Mouse (Mus musculus) MEL (cell line): ENCODE measurements at regions not wholly inside any gene's neighbourhood (a gene's known extent, or its start where the extent isn't known, plus 50 kb on each side); places are given as distances from the start of the nearest gene placed in this dataset.

Source experiments
- DNase-seq: peaks from one replicate; pipeline ENCODE4 v3.0.0; 2011; ENCODE audit warnings: low read depth, low spot score
- H3K27ac ChIP-seq: 2 replicates; pipeline ENCODE4 v1.5.1; 2012; ENCODE audit warnings: low read depth, mild to moderate bottlenecking, control low read depth, low read length, moderate library complexity; ENCODE audit not compliant: control insufficient read depth
- H3K27me3 ChIP-seq, 2 experiments: fragments of 150-350 bp in 1 of 2; sonication (generic) in 1 of 2; 2 replicates each; pipeline ENCODE4 v1.6.1; 2012; ENCODE audit warnings: low read length in 2 of 2, mild to moderate bottlenecking in 2 of 2, improper control_type of control experiment in 1 of 2, moderate library complexity in 1 of 2; ENCODE audit not compliant: insufficient read depth in 2 of 2, control insufficient read depth in 1 of 2
- H3K36me3 ChIP-seq, 2 experiments: 2 replicates each; pipeline ENCODE4 v1.6.1; 2012 to 2014; ENCODE audit warnings: low read length in 2 of 2, improper control_type of control experiment in 1 of 2, inconsistent platforms in 1 of 2, mild to moderate bottlenecking in 1 of 2; ENCODE audit not compliant: insufficient read depth in 2 of 2, control insufficient read depth in 1 of 2
- H3K4me1 ChIP-seq, 2 experiments: fragments of 150-350 bp in 1 of 2; sonication (generic) in 1 of 2; 2 replicates each; pipeline ENCODE4 v1.6.1; 2012; ENCODE audit warnings: low read length in 2 of 2, improper control_type of control experiment in 1 of 2, mild to moderate bottlenecking in 1 of 2; ENCODE audit not compliant: insufficient read depth in 2 of 2, control insufficient read depth in 1 of 2
- H3K4me3 ChIP-seq, 2 experiments: fragments of 150-350 bp in 1 of 2; sonication (generic) in 1 of 2; 2 replicates each; pipeline ENCODE4 v1.5.1; 2012; ENCODE audit warnings: low read depth in 2 of 2, low read length in 2 of 2, mild to moderate bottlenecking in 2 of 2, moderate library complexity in 2 of 2, control low read depth in 1 of 2, improper control_type of control experiment in 1 of 2; ENCODE audit not compliant: control insufficient read depth in 1 of 2, insufficient read depth in 1 of 2
- H3K79me2 ChIP-seq: 2 replicates; pipeline ENCODE4 v1.6.1; 2012; ENCODE audit warnings: mild to moderate bottlenecking, low read length, moderate library complexity; ENCODE audit not compliant: control insufficient read depth, poor library complexity, insufficient read depth
- H3K9ac ChIP-seq: 2 replicates; pipeline ENCODE4 v1.6.1; 2012; ENCODE audit warnings: low read depth, mild to moderate bottlenecking, control low read depth, low read length, moderate library complexity; ENCODE audit not compliant: control insufficient read depth, poor library complexity, severe bottlenecking
- H3K9me3 ChIP-seq: fragments of 150-350 bp; sonication (generic); replicated peaks from 2 replicates; pipeline ENCODE4 v1.6.1; 2012; ENCODE audit warnings: mild to moderate bottlenecking, low read length, improper control_type of control experiment, moderate library complexity; ENCODE audit not compliant: insufficient read depth
- CHD1 ChIP-seq: IDR thresholded peaks from 2 replicates; pipeline ENCODE4 v1.6.1; 2012; ENCODE audit warnings: low read depth, mild to moderate bottlenecking, inconsistent platforms, low read length, improper control_type of control experiment
- CHD2 ChIP-seq: IDR thresholded peaks from 2 replicates; pipeline ENCODE4 v1.6.1; 2011; ENCODE audit warnings: low read length, improper control_type of control experiment
- ELF1 ChIP-seq: IDR thresholded peaks from 2 replicates; pipeline ENCODE4 v1.6.1; 2014; ENCODE audit warnings: low read depth, mild to moderate bottlenecking, inconsistent platforms, low read length, improper control_type of control experiment, moderate library complexity
- EP300 ChIP-seq, 2 experiments: IDR thresholded peaks; 2 replicates each; pipeline ENCODE4 v1.6.1; 2011; ENCODE audit warnings: improper control_type of control experiment in 2 of 2, low read length in 2 of 2, low read depth in 1 of 2, mild to moderate bottlenecking in 1 of 2
- ETS1 ChIP-seq: IDR thresholded peaks from 2 replicates; pipeline ENCODE4 v1.6.1; 2012; ENCODE audit warnings: low read depth, mild to moderate bottlenecking, inconsistent platforms, low read length, improper control_type of control experiment, moderate library complexity
- MAFK ChIP-seq: IDR thresholded peaks from 2 replicates; pipeline ENCODE4 v1.6.1; 2011; ENCODE audit warnings: low read depth, mild to moderate bottlenecking, low read length, improper control_type of control experiment, borderline replicate concordance
- MAX ChIP-seq: IDR thresholded peaks from 2 replicates; pipeline ENCODE4 v1.6.1; 2011; ENCODE audit warnings: low read length, improper control_type of control experiment
- MEF2A ChIP-seq: IDR thresholded peaks from 2 replicates; pipeline ENCODE4 v1.6.1; 2014; ENCODE audit warnings: low read depth, mild to moderate bottlenecking, inconsistent platforms, low read length, improper control_type of control experiment; ENCODE audit not compliant: poor library complexity, insufficient replicate concordance, severe bottlenecking; ENCODE audit errors: extremely low read depth
- MXI1 ChIP-seq: IDR thresholded peaks from 2 replicates; pipeline ENCODE4 v1.6.1; 2011; ENCODE audit warnings: mild to moderate bottlenecking, low read depth, low read length, improper control_type of control experiment
- MYC ChIP-seq: IDR thresholded peaks from 2 replicates; pipeline ENCODE4 v1.6.1; 2011; ENCODE audit warnings: low read depth, mild to moderate bottlenecking, low read length, improper control_type of control experiment, moderate library complexity
- NELFE ChIP-seq: IDR thresholded peaks from 2 replicates; pipeline ENCODE4 v1.6.1; 2011; ENCODE audit warnings: low read depth, low read length, improper control_type of control experiment
- POLR2A ChIP-seq, 2 experiments: IDR thresholded peaks; 2 replicates each; pipeline ENCODE4 v1.6.1; 2011 to 2012; ENCODE audit warnings: low read length in 2 of 2, mild to moderate bottlenecking in 2 of 2, control low read depth in 1 of 2, improper control_type of control experiment in 1 of 2, low read depth in 1 of 2, moderate library complexity in 1 of 2; ENCODE audit not compliant: control insufficient read depth in 1 of 2, insufficient read depth in 1 of 2, poor library complexity in 1 of 2
- POLR2AphosphoS2 ChIP-seq: IDR thresholded peaks from 2 replicates; pipeline ENCODE4 v1.6.1; 2011; ENCODE audit warnings: low read length, improper control_type of control experiment
- RAD21 ChIP-seq: IDR thresholded peaks from 2 replicates; pipeline ENCODE4 v1.6.1; 2011; ENCODE audit warnings: mild to moderate bottlenecking, low read depth, low read length, improper control_type of control experiment
- RCOR1 ChIP-seq: IDR thresholded peaks from 2 replicates; pipeline ENCODE4 v1.6.1; 2012; ENCODE audit warnings: low read depth, mild to moderate bottlenecking, inconsistent platforms, low read length, improper control_type of control experiment
- SIN3A ChIP-seq: IDR thresholded peaks from 2 replicates; pipeline ENCODE4 v1.6.1; 2012; ENCODE audit warnings: low read length, improper control_type of control experiment, inconsistent platforms
- SMC3 ChIP-seq: IDR thresholded peaks from 2 replicates; pipeline ENCODE4 v1.6.1; 2011; ENCODE audit warnings: low read depth, low read length, improper control_type of control experiment
- TAL1 ChIP-seq: IDR thresholded peaks from 2 replicates; pipeline ENCODE4 v1.6.1; 2012; ENCODE audit warnings: mild to moderate bottlenecking, inconsistent platforms, low read length, moderate library complexity, mixed read lengths
- TBP ChIP-seq: IDR thresholded peaks from 2 replicates; pipeline ENCODE4 v1.8.0; 2011; ENCODE audit warnings: low read depth, low read length, improper control_type of control experiment
- TCF12 ChIP-seq: IDR thresholded peaks from 2 replicates; pipeline ENCODE4 v1.6.1; 2014; ENCODE audit warnings: low read depth, mild to moderate bottlenecking, inconsistent platforms, low read length, improper control_type of control experiment, moderate library complexity
- UBTF ChIP-seq: IDR thresholded peaks from 2 replicates; pipeline ENCODE4 v1.6.1; 2012; ENCODE audit warnings: low read depth, mild to moderate bottlenecking, inconsistent platforms, low read length, improper control_type of control experiment, moderate library complexity, borderline replicate concordance; ENCODE audit not compliant: insufficient read depth
- ZC3H11A ChIP-seq: IDR thresholded peaks from 2 replicates; pipeline ENCODE4 v1.6.1; 2012; ENCODE audit warnings: low read depth, mild to moderate bottlenecking, inconsistent platforms, low read length, improper control_type of control experiment
- ZKSCAN1 ChIP-seq: IDR thresholded peaks from 2 replicates; pipeline ENCODE4 v1.6.1; 2012; ENCODE audit warnings: low read depth, mild to moderate bottlenecking, inconsistent platforms, low read length, improper control_type of control experiment, moderate library complexity
- ZMIZ1 ChIP-seq: IDR thresholded peaks from 2 replicates; pipeline ENCODE4 v1.6.1; 2012; ENCODE audit warnings: low read depth, mild to moderate bottlenecking, inconsistent platforms, low read length, improper control_type of control experiment, moderate library complexity

DNA sequence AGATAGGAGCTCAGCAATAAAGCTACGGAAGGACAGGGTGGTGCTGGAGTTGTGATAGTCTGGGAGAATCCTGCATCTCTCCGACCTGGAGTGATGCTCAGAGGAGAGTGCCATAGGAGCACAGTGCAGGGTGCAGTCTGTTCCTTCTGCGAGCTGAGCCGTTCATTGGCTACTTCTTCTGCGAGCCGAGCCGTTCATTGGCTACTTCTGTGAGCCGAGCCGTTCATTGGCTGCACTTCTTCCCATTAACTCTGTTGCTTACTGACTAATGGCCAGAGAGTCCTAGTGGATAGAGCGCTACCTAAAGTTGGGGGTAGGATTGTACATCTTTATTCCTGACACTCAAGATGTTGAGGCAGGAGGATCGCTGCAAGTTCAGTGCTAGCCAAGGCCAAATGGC is 222.3 kb upstream of the Map3k1 start:
- TF ChIP-seq ZMIZ1: no peak
- TF ChIP-seq POLR2A (IDR thresholded peaks at IDR 0.05; ENCODE audit: control insufficient read depth in 1 of 2, insufficient read depth in 1 of 2, low read depth in 1 of 2, low read length in 2 of 2, poor library complexity in 1 of 2): no peak
- no peak for TF ChIP-seq UBTF
- no peak for TF ChIP-seq RCOR1
- no peak for TF ChIP-seq MYC
- DNase-seq: no peak
- no peaks in the 10 kb centered on the region for H3K4me1 ChIP-seq
- H3K9ac ChIP-seq: no peak overlapping the region
- H3K9me3 ChIP-seq: no peaks in the 10 kb centered on the region
- H3K27me3 ChIP-seq: no peaks in the 10 kb centered on the region; a peak in 1 of 4 replicates
- H3K4me3 ChIP-seq: no peak overlapping the region
- no peaks in the 10 kb centered on the region for H3K79me2 ChIP-seq
- no peak overlapping the region for H3K27ac ChIP-seq
- H3K36me3 ChIP-seq: no peaks in the 10 kb centered on the region

DNA sequence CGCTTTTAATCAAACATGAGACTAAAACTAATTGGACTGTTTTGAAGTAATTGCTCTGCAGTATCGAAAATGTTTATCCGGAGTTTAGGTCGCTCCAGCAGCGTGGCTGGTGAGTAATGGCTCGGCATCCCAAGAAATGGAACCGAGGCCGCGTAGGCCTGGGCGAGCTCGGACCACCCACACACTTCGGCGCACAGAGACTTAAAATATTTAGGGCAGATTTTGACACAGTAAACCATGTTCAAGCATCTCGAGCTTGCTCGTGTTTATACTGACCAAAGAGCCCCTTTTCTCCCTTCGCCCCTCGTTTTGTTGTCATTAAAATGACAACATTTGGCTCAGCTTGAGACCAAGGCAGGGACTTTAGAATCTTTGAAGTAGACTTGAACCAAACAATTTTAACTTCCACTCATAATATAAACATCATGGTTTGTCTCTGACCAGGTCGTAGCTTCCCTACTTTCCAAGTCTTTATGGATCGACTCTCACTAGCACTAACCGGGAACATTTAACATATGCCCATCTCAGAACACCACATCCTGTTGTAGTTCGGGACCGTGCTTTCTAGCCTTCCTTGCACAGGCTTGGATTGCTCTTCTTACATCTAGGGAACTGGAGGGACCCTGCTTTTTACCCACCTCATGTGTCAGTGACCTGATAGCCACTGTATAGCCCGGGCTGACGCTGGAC is 223.0 kb upstream of the Map3k1 start:
- H3K9me3 ChIP-seq: no peaks in the 10 kb centered on the region
- H3K4me3 ChIP-seq: no peak overlapping the region
- no peak for DNase-seq
- no peaks in the 10 kb centered on the region for H3K79me2 ChIP-seq
- TF ChIP-seq MAX (no peak), POLR2AphosphoS2 (no peak), CHD2 (no peak), RAD21 (no peak), MEF2A (no peak), POLR2A (IDR thresholded peaks at IDR 0.05; ENCODE audit: control insufficient read depth in 1 of 2, insufficient read depth in 1 of 2, low read depth in 1 of 2, low read length in 2 of 2, poor library complexity in 1 of 2) (no peak), NELFE (no peak), UBTF (no peak), ZC3H11A (no peak), TCF12 (no peak)
- no peak overlapping the region for H3K27ac ChIP-seq
- H3K27me3 ChIP-seq: no peaks in the 10 kb centered on the region; a peak in 1 of 4 replicates
- no peaks in the 10 kb centered on the region for H3K36me3 ChIP-seq
- H3K9ac ChIP-seq: no peak overlapping the region
- H3K4me1 ChIP-seq: no peaks in the 10 kb centered on the region

DNA sequence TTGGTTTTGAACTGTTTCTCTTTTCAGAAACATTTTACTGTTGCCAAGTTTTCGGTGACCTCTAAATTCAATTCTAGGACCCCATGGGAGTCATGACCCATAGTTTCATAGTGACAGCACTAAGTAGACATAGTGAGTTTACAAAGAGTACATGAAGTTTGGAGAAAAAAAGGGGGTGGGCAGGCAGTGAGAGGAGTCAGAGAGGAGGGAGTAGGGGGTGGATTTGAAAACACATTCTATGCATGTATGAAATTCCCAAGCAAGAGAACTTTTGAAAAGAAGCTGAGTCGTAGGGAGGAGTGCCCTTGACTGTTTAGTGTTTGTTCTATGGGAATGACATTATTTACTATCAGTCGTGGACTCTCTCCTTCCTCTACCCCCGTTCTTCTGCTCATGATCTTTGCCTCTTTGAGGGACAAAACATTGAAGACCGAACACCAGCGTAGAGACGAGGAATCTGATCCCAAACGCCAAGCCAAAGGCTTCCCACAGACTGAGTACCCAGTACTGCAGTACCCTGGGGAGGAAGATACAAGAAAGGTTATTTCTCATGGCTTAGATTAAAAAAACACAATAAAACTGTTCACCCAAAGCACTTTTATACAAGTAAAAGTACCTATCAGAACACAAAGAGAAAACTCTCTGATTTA is 229.1 kb upstream of the Map3k1 start:
- no peaks in the 10 kb centered on the region for H3K4me1 ChIP-seq
- H3K4me3 ChIP-seq: no peak overlapping the region
- no peaks in the 10 kb centered on the region for H3K79me2 ChIP-seq
- no peak overlapping the region for H3K27ac ChIP-seq
- H3K9ac ChIP-seq: no peak overlapping the region
- no peaks in the 10 kb centered on the region for H3K36me3 ChIP-seq
- DNase-seq: no peak
- H3K27me3 ChIP-seq: peaks cover 0 to 4% of the 10 kb centered on the region in 2 experiments; a peak in 1 of 4 replicates
- H3K9me3 ChIP-seq: no peaks in the 10 kb centered on the region
- TF ChIP-seq MYC: no peak
- TF ChIP-seq CHD1: no peak
- TF ChIP-seq POLR2A (IDR thresholded peaks at IDR 0.05; ENCODE audit: control insufficient read depth in 1 of 2, insufficient read depth in 1 of 2, low read depth in 1 of 2, low read length in 2 of 2, poor library complexity in 1 of 2): no peak
- TF ChIP-seq RAD21: no peak
- TF ChIP-seq MAFK: no peak
- TF ChIP-seq ELF1: no peak
- no peak for TF ChIP-seq TAL1
- TF ChIP-seq ETS1: no peak
- TF ChIP-seq MXI1: no peak
- no peak for TF ChIP-seq EP300 (IDR thresholded peaks at IDR 0.05; ENCODE audit: low read depth in 1 of 2, low read length in 2 of 2)
- no peak for TF ChIP-seq SMC3
- no peak for TF ChIP-seq TBP
- TF ChIP-seq POLR2AphosphoS2: no peak
- TF ChIP-seq ZKSCAN1: no peak
- no peak for TF ChIP-seq SIN3A
- TF ChIP-seq MEF2A: no peak
